Mouse (Mus musculus) embryonic facial prominence, embryonic 14.5 days (tissue): ENCODE data around the gene Dcakd. TPM values are rescaled to one million over a fixed set of nuclear protein-coding genes. Genes with fewer than 3 reads are reported as not detected.

ENCODE experiments used
- ATAC-seq: fragments of 200-750 bp; cut with Nextera tagmentation; 2 replicates; pipeline ENCODE4 v1.8.0; 2017; ENCODE audit warnings: low read depth, moderate number of reproducible peaks, moderate TSS enrichment
- DNase-seq: peaks from one replicate; pipeline ENCODE4 v3.0.0-alpha.2; 2015; ENCODE audit warnings: low spot score
- H3K27ac ChIP-seq: fragments of 300-500 bp; sonication (generic); replicated peaks from 2 replicates; pipeline ENCODE4 v1.5.1; 2014; ENCODE audit warnings: low read depth, mild to moderate bottlenecking, low read length, moderate library complexity
- H3K27me3 ChIP-seq: fragments of 300-500 bp; sonication (generic); replicated peaks from 2 replicates; pipeline ENCODE4 v1.6.1; 2014; ENCODE audit warnings: low read length; ENCODE audit not compliant: control insufficient read depth, insufficient read depth
- H3K36me3 ChIP-seq: fragments of 300-500 bp; sonication (generic); 2 replicates; pipeline ENCODE4 v1.6.1; 2014; ENCODE audit warnings: low read length, mixed read lengths; ENCODE audit not compliant: control insufficient read depth, insufficient read depth
- H3K4me1 ChIP-seq: fragments of 300-500 bp; sonication (generic); 2 replicates; pipeline ENCODE4 v1.6.1; 2014; ENCODE audit warnings: antibody characterized with exemption, low read length; ENCODE audit not compliant: control insufficient read depth, insufficient read depth
- H3K4me2 ChIP-seq: fragments of 300-500 bp; sonication (generic); 2 replicates; pipeline ENCODE4 v1.6.1; 2014; ENCODE audit warnings: low read depth, mild to moderate bottlenecking, low read length, moderate library complexity, mixed read lengths
- H3K4me3 ChIP-seq: fragments of 300-500 bp; sonication (generic); 2 replicates; pipeline ENCODE4 v1.5.1; 2014; ENCODE audit warnings: low read depth, mild to moderate bottlenecking, low read length
- H3K9ac ChIP-seq: fragments of 300-500 bp; sonication (generic); 2 replicates; pipeline ENCODE4 v1.6.1; 2014; ENCODE audit warnings: low read depth, mild to moderate bottlenecking, low read length, moderate library complexity, mixed read lengths
- H3K9me3 ChIP-seq: fragments of 300-500 bp; sonication (generic); 2 replicates; pipeline ENCODE4 v1.6.1; 2016; ENCODE audit warnings: low read length; ENCODE audit not compliant: control insufficient read depth
- WGBS: fragments of 180-500 bp; shearing (Covaris S2); extraction: QIAGEN DNeasy Blood & Tissue Kit; methylation state at CpG from one replicate; pipeline ENCODE4 v1.1.7; 2014; 5-methylcytosine and 5-hydroxymethylcytosine counted together
- polyA plus RNA-seq: library from polyadenylated mRNA; unstranded; fragments of >200 nt; fragmentation: Nextera tagmentation; extraction: Ambion mirVana; gene quantifications from 2 replicates; pipeline ENCODE4 v1.2.1, GENCODE M21; 2014

Dcakd gene
- polyA plus RNA-seq, 1 experiment from 2014 or later = 138 TPM

GRCm38 (mm10) chr11:103053191-103054076 is 25.3 kb upstream of the Dcakd start:
- Histone ChIP-seq H3K27ac (no peak overlapping the region), H3K4me2 (no peak overlapping the region), H3K9ac (no peak overlapping the region), H3K4me1 (no peaks in the 10 kb centered on the region), H3K27me3 (no peaks in the 10 kb centered on the region), H3K36me3 (peaks cover 76% of the 10 kb centered on the region), H3K9me3 (no peaks in the 10 kb centered on the region), H3K4me3 (no peak overlapping the region)
- DNase-seq (no peak), ATAC-seq (no peak)
- 81% methylated on average over 18 of the region's 18 CpGs for WGBS

DNA sequence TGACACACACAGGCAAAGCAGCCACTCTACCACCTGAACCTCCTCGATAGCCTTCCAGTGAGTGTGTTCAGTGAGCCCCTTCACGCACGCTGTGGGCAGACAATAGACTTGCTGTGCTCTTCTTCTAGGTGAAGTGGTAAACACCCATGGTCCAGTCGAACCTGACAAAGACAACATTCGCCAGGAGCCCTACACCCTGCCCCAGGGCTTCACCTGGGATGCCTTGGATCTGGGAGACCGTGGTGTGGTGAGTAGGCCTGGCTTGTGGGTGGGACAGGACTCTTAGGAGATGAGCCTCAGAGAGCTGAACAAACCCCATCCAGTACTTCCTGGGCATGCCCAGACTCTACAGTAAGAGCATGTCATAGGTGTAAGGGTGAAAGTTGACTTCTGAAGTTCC is 23.9 kb upstream of the Dcakd start:
- no peak overlapping the region for H3K27ac ChIP-seq
- no peak for ATAC-seq
- 88% methylated on average over 6 of the region's 6 CpGs for WGBS
- H3K4me1 ChIP-seq = no peaks in the 10 kb centered on the region
- no peak overlapping the region for H3K4me2 ChIP-seq
- H3K9ac ChIP-seq = no peak overlapping the region
- no peak overlapping the region for H3K4me3 ChIP-seq
- no peaks in the 10 kb centered on the region for H3K27me3 ChIP-seq
- no peak for DNase-seq
- peaks cover 68% of the 10 kb centered on the region for H3K36me3 ChIP-seq
- H3K9me3 ChIP-seq = no peaks in the 10 kb centered on the region

- H3K4me3 ChIP-seq = no peak overlapping the region
- H3K27ac ChIP-seq = no peak overlapping the region
- no peaks in the 10 kb centered on the region for H3K4me1 ChIP-seq
- ATAC-seq = no peak
- no peak overlapping the region for H3K4me2 ChIP-seq
- no peak for DNase-seq
- H3K9me3 ChIP-seq = no peaks in the 10 kb centered on the region
- WGBS = 55% methylated on average over 8 of the region's 8 CpGs
- H3K9ac ChIP-seq = no peak overlapping the region
- H3K27me3 ChIP-seq = no peaks in the 10 kb centered on the region
- H3K36me3 ChIP-seq = peaks cover 68% of the 10 kb centered on the region
Measured at GRCm38 (mm10) chr11:103051249-103051691, 23.1 kb upstream of the Dcakd start.

DNA sequence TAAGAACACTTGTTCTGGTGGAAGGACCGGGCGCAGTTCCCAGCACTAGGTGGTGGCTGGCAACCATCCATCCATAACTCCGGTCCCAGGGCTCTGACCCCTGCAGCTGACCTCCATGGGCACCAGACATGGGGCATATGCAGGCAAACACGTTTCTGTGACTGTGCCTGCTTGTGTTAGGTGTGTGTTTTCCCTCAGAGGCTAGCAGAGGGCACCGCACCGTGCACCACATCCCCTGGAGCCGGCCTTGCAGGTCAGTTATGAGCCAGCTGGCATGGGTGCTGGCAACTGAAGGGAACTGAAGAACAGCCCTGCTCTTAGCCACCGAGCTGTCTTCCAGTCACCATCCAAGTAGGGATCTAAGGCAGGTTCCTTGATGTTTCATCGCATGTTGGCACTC is 22.0 kb upstream of the Dcakd start:
- ATAC-seq (no peak), DNase-seq (no peak)
- WGBS = 82% methylated on average over 9 of the region's 9 CpGs
- peaks cover 68% of the 10 kb centered on the region for H3K36me3 ChIP-seq
- H3K4me2 ChIP-seq = no peak overlapping the region
- no peaks in the 10 kb centered on the region for H3K4me1 ChIP-seq
- H3K9me3 ChIP-seq = no peaks in the 10 kb centered on the region
- no peak overlapping the region for H3K4me3 ChIP-seq
- no peak overlapping the region for H3K27ac ChIP-seq
- H3K27me3 ChIP-seq = no peaks in the 10 kb centered on the region
- H3K9ac ChIP-seq = no peak overlapping the region

DNA sequence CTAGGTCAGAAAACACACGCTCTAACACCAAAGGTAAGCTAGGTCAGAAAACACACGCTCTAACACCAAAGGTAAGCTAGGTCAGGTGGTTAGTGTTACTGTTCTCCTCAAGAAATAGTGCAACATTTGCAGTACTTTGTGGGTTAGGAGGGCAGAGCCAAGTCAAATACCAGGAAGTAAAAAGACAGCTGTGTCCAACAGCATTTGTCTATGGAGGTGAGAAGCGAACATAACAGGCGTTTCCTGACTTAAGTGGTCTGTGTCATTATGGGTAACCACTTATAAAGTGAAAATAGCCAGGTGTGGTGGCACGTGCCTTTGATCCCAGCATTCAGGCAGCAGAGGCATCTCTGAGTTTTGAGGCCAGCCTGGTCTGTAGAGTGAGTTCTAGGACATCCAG is 21.5 kb upstream of the Dcakd start:
- Histone ChIP-seq H3K27ac (no peak overlapping the region), H3K4me1 (no peaks in the 10 kb centered on the region), H3K4me2 (no peak overlapping the region), H3K4me3 (no peak overlapping the region), H3K27me3 (no peaks in the 10 kb centered on the region), H3K9me3 (no peaks in the 10 kb centered on the region), H3K36me3 (peaks cover 71% of the 10 kb centered on the region), H3K9ac (no peak overlapping the region)
- DNase-seq = no peak
- ATAC-seq = no peak
- 90% methylated on average over 5 of the region's 5 CpGs for WGBS

DNA sequence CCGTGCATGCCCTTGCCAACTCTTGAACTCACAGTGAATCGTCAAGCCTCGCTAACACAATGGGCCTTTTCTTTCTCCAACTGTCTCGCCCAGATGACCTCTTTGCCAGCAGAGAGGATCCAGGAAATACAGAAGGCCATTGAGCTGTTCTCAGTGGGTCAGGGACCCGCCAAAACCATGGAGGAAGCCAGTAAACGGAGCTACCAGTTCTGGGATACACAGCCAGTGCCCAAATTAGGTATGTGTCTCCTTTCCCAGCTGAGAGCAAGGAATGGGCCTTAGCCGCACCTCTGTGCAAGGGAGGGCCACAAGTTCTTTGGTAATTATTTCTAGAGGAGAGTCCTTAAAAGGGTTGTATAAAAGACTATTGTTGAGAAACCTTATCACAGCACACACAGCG is 18.2 kb upstream of the Dcakd start:
- Histone ChIP-seq H3K4me1 (no peaks in the 10 kb centered on the region), H3K4me2 (no peak overlapping the region), H3K27ac (no peak overlapping the region), H3K4me3 (no peak overlapping the region), H3K9ac (no peak overlapping the region), H3K9me3 (no peaks in the 10 kb centered on the region), H3K27me3 (no peaks in the 10 kb centered on the region), H3K36me3 (peaks cover 65% of the 10 kb centered on the region)
- DNase-seq (no peak), ATAC-seq (no peak)
- 55% methylated on average over 8 of the region's 8 CpGs for WGBS

DNA sequence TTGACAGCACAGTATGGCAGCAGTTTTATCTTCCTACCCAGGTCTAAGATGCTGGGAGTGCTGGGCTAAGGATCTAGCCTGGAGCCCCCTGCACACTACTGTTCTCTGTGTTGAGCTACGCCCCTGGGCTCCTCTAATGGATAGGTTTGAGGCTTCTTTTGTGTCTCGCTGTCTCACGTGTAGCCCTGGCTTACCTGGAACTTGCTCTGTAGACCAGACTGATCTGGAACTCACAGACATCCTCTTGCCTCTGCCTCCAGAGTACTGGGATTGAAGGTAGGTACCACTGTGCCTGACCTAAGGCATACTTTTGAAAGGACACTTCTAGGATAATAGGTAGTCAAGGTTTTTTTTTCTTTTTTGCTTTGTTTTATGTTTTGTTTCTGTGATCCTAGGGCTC is 15.8 kb upstream of the Dcakd start:
- Histone ChIP-seq H3K27ac (no peak overlapping the region), H3K4me3 (no peak overlapping the region), H3K27me3 (no peaks in the 10 kb centered on the region), H3K9me3 (no peaks in the 10 kb centered on the region), H3K9ac (no peak overlapping the region), H3K4me2 (no peak overlapping the region), H3K36me3 (peaks cover 47% of the 10 kb centered on the region), H3K4me1 (no peaks in the 10 kb centered on the region)
- 98% methylated on average over 3 of the region's 3 CpGs for WGBS
- DNase-seq = no peak
- ATAC-seq = no peak

- Histone ChIP-seq H3K36me3 (peaks cover 47% of the 10 kb centered on the region), H3K9me3 (no peaks in the 10 kb centered on the region), H3K27ac (no peak overlapping the region), H3K4me2 (no peak overlapping the region), H3K27me3 (no peaks in the 10 kb centered on the region), H3K9ac (no peak overlapping the region), H3K4me3 (no peak overlapping the region), H3K4me1 (no peaks in the 10 kb centered on the region)
- 70% methylated on average over 4 of the region's 4 CpGs for WGBS
- ATAC-seq = no peak
- DNase-seq = peak; percentile 46
Measured at GRCm38 (mm10) chr11:103042828-103043227, 14.7 kb upstream of the Dcakd start.

DNA sequence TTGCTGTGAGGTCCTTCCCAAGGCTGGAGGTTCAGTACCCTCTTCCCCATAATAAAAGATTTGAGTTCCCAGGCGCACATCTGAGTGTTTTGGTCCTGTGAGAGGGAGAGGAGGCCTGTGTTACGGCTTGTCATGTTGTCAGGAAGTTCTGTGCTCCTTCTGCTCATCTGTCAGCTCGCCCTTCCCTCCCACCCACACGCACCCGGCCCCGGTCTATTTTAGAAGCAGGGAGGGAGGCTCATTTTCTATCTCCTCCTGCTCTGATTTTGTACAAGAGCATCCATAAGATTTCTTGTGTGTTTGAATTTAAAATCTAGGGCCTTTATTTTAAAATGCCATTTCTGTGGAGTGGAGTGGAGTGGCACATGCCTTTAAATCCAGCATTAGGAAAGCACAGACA is 9.9 kb upstream of the Dcakd start:
- Histone ChIP-seq H3K27ac (no peak overlapping the region), H3K4me3 (no peak overlapping the region), H3K36me3 (peaks cover 10% of the 10 kb centered on the region; the same call in 1 of the 2 replicates), H3K9me3 (no peaks in the 10 kb centered on the region), H3K4me2 (no peak overlapping the region), H3K9ac (no peak overlapping the region), H3K27me3 (no peaks in the 10 kb centered on the region), H3K4me1 (no peaks in the 10 kb centered on the region)
- WGBS = 82% methylated on average over 6 of the region's 6 CpGs
- no peak for ATAC-seq
- DNase-seq = no peak
